Mouse (Mus musculus) monocyte, adult 2 months (primary cell): Measurements from ENCODE around the gene Gm49380.

ENCODE experiments used
- DNase-seq, 2 experiments: peaks; one replicate each; pipeline ENCODE4 v3.0.0; 2022; ENCODE audit warnings: low spot score in 2 of 2, low read depth in 1 of 2

Gm49380 gene

DNA sequence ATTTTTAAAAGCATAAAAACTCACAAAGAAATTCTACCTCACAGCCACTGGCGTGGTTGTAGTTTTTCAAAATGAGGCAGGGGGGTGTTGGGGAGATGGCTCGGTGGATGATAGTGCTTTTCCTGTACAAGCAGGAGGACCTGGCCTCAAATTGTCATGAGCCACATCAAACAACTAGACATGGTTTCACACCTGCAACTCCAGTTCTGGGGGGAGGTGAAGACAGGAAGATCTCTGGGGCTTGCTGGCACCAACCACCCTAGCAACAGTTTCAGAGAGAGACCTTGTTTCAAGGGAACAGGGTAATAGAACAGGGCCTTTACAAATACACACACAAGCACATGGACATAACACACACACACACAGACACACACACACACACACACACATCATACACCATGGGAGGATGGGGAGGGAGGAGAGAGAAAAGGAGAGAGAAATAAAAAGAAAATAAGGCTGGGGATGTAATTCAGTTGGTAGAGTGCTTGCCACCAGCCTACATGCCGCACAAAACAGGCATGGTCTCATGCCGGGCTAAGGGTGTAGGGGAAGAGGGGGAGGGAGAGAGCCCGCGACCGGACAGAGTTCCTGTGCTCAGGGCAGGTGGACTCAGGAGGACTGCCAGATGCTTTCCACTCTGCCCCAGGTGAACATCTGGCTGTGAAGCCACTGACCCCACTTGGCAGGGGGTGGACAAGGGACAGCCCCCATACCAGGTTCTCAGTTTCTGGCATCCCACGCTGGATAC lies 91.0 kb downstream of the Gm49380 start:
- DNase-seq: no peak

DNA sequence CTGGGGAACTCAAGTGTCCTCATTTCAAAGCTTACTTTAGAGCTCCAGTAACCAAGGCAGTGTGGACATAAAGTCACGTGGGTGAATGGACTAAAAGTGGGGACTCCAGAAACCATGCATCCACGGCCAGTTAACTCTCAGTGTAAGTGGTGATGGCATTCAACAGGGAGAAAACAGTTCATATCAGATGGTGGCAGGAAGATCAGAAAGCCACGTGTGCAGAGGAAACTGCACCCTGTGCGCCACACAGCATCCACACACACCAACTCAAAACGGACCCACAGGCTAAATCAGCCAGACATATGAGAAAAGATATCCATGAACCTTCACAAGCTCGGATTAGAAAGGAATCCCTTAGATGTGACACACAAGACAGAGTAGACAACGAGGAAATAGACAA lies 93.3 kb downstream of the Gm49380 start:
- DNase-seq: no peak

DNA sequence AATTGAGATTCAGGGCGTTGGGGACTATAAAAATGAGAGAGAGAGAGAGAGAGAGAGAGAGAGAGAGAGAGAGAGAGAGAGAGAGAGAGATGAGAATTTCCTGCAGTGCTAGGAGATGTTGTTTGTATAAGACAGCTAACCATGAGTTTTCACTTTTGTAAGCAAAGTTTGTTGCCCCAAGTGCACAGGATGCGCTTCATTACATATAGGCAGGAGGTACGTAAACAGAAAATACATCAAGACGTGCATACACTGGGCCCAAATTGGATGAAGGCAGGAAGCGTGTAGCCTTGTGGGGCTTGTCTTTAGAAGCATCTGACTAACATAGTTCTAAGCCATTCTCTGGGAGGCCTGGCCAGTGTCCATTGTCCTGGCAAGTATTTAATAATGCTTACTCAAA lies 95.5 kb downstream of the Gm49380 start:
- DNase-seq: no peak
